In genomic region chr10:81014393-81015384, GRCm38 (mm10) we compare ENCODE assay signal across 8 mouse cellular contexts. TPM values are rescaled to one million over a fixed set of nuclear protein-coding genes. Genes with fewer than 3 reads are reported as not detected.
DNase-seq lines count a peak whose midpoint lies in the region; ATAC-seq lines count a peak whose summit lies in the region.

TSS of gene Gng7 (minus strand) at chr10:81014945.

- H3K4me2 ChIP-seq in hindbrain, embryonic 12.5 days (replicated peaks) = peak within 1 kb of the TSS; percentile 65

- no peaks in the 10 kb centered on the region for H3K9me3 ChIP-seq in hindbrain, embryonic 12.5 days (replicated peaks)

- H3K4me3 ChIP-seq in hindbrain, embryonic 12.5 days = peak within 1 kb of the TSS; percentile 39

- peak; percentile 96 for DNase-seq in NIH3T3 (ENCODE audit: low read depth)
- DNase-seq in cerebellum, postnatal 10 days = peak; percentile 99
- peak; percentile 98 to 99 for DNase-seq in frontal cortex, postnatal 10 days (ENCODE audit: low spot score in 2 of 2)
- peak; percentile 97 to 99 for DNase-seq in layer of hippocampus, postnatal 14 days (ENCODE audit: low spot score in 2 of 2)
- DNase-seq in lung, postnatal 14 days = peak; percentile 92
- DNase-seq in retina, adult 2 months (ENCODE audit: low read depth, low spot score) = peak; percentile 82
- peak; percentile 77 to 87 for DNase-seq in thymus, postnatal 36 days

- 10% methylated on average over 31 of the region's 31 CpGs for WGBS in hindbrain, embryonic 12.5 days

- peaks cover 3% of the 10 kb centered on the region; the same call in 1 of the 2 replicates for H3K4me1 ChIP-seq in hindbrain, embryonic 12.5 days

- H3K9ac ChIP-seq in hindbrain, embryonic 12.5 days = peak within 1 kb of the TSS; percentile 65

- ATAC-seq in hindbrain, embryonic 12.5 days (ENCODE audit: low FRiP score) = peak; percentile 96

- no peaks in the 10 kb centered on the region for H3K27me3 ChIP-seq in hindbrain, embryonic 12.5 days

- H3K36me3 ChIP-seq in hindbrain, embryonic 12.5 days = no peaks in the 10 kb centered on the region; the same call in 1 of the 2 replicates

- H3K27ac ChIP-seq in hindbrain, embryonic 12.5 days = 0 out of 2 replicates have a peak within 1 kb of the TSS, but pooled peaks have one; percentile 30

RNA-seq across cellular contexts. Expression of gene Gng7, which starts in this region (rescaled TPM):
- polyA plus RNA-seq in hindbrain, embryonic 12.5 days (2016; fragmentation: Nextera tagmentation; extraction: Ambion mirVana) = 10.1 and 10.7 TPM in 2 replicates
- total RNA-seq in layer of hippocampus, postnatal 14 days (2021) = 100 to 1,000 TPM; 170 to 173 TPM

Comparison
In these comparisons a context has a peak if more than half of its experiments do, and no peak if none do; other contexts are left out.
1. Peak in every context shown above with its lines: DNase-seq, ATAC-seq, H3K4me3 ChIP-seq and H3K27ac ChIP-seq.